Mouse (Mus musculus) T-helper 2 cell (primary cell): Measurements from ENCODE around the gene Slc2a1.

ENCODE experiments used
- in situ Hi-C: fragments of 300-600 bp; cut with MboI, MseI; formaldehyde crosslinking; loops from one replicate; pipeline ENCODE4 v1.15.1; 2025; ENCODE audit warnings: high pct_unique_total_duplicates

The Slc2a1 gene

DNA sequence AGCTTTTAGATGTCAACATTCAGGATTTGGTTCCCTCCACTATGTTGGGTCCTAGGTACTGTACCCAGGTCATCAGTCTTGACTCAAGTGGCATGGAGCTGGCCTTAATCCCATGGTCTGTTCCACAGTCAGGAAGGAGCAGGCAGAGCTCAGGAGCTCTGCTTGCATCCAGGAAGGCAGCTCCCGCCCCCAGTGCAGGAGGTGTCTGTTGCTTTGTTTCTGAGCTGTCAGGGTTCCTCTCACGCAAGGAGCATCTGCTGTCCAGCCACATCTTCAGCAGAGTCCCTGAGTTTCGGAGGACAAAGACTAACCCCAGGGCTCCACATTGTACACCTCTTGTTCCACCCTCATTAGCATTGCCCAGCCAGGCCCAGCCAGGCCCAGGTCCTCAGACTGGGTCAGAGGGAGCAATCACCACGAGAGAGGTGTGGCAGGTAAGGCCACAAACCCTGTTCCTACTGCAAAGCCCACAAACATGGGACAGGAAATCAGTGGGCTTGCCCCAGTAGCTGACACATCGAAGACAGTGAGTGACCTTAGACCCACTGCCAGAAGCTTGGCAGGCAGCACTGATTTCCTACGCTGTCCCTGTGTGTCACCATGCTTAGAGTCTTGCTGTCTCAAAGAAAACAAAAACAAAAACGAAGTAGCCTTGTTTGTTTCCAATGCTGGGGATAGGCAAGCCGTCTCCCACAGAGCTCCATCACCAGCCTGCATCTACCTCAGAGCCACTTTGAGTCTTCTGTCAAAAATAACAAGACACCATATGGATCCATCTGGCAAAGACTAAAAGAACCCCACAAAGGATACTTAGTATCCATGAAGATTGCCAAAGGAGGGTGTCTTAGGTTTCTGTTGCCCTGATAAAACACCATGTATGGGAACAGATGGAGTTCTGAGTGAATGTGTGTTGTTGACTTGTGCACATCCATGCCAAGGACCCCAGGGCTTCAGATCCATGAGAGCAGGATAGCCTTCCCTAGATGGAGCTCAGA is 10.0 kb upstream of the Slc2a1 start:
- in situ Hi-C loops: no loop called here

DNA sequence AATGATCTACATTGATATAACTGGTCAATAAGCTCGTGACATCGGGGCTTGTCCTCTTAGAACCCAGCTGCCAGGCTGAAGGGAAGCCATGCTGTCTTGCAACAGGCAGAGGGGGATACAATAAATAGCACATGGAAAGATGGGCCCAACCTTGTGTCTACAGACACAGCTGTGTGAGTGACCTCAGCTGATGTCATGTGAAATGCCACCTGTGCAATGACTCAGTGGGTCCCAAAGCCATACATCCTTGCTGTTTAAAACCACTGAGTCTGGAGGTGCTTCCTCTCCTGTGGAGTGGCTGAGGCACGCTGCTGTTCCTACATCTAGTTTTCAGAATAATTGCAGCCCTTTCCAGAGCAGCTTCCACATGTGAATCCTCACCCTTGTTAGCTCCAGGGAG is 7.1 kb upstream of the Slc2a1 start:
- in situ Hi-C loops: loop anchor here (25.0 kb wide), 1 partner anchor 1214 kb away; the partner anchor contains the start of genes Atp6v0b, B4galt2 and Dph2

- in situ Hi-C loops: loop anchor here (25.0 kb wide), 1 partner anchor 1215 kb away; the partner anchor contains the start of genes Atp6v0b, B4galt2 and Dph2
Measured at GRCm38 (mm10) chr4:119102350-119103126, 6.0 kb upstream of the Slc2a1 start.

- in situ Hi-C loops: loop anchor here (5.0 to 25.0 kb wide), 2 partner anchors 312 to 1218 kb away; partner anchors contain the start of genes Atp6v0b, B4galt2, Ccdc30 and Dph2
Measured at GRCm38 (mm10) chr4:119104847-119105246, 3.7 kb upstream of the Slc2a1 start.

- in situ Hi-C loops: loop anchor here (5.0 to 25.0 kb wide), 2 partner anchors 312 to 1218 kb away; partner anchors contain the start of genes Atp6v0b, B4galt2, Ccdc30 and Dph2
Measured at GRCm38 (mm10) chr4:119105704-119106103, 2.8 kb upstream of the Slc2a1 start.

DNA sequence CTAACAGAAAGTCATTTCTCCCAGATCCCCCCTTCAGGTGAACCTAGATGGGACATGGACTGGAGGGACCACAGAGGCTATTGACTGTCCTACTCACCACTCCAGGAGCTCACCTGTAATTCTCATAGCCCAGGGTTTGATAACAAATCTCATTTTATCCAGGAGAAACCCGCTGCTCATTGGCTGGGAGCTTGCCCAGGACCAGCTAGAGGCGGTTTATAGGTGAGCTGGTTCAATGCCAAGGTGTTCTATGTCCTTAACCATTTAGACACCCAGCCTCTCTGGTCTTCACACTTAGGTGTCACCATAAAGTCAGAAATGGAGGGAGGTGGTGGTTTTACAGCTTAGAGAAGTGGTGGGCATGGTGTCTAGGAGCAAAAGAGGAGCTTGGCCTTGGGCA is 644 bp upstream of the Slc2a1 start:
- in situ Hi-C loops: loop anchor here (5.0 to 25.0 kb wide), 2 partner anchors 309 to 1221 kb away; partner anchors contain the start of genes Atp6v0b, B4galt2, Ccdc30 and Dph2

DNA sequence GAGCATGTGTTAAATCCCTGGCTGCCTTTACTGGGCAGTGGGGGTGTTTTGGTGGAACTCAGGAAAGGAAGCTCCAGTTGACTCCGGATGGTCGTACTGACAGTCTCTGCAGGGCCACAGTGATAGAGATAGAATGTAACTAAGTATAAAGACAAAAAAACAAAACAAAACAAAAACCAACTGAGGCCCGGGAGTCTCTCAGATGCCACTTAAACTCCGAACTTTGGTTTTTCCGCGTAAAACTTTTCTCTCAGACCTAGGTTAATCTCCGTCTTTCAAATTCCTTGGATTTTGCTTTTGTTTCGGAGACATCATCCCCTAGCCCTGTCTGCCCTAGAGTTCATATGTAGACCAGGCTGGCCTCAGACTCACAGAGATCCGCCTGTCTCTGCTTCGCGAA is 1.1 kb downstream of the Slc2a1 start:
- in situ Hi-C loops: loop anchor here (5.0 to 25.0 kb wide), 3 partner anchors 308 to 1222 kb away; partner anchors contain the start of genes Atp6v0b, B4galt2, Ccdc30 and Cdc20

DNA sequence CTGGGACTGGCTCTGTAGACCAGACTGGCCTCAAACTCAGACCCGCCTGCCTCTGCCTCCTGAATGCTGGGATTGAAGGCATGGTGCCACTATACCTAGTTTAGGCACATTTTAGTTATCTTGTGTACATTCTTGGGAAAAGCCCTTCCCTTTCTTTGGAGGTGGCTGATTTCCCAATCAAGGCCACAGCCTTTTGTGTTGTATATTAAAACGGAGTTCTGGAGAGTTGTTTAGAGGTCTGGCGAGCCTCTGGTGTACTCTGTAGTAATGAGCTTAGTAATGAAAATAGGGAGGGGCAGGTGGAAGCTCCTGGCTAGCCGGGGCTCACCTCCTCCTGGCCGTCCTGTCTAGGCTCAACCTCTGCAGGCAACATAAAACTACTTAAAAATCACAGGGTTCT is 2.0 kb downstream of the Slc2a1 start:
- in situ Hi-C loops: loop anchor here (5.0 to 25.0 kb wide), 2 partner anchors 673 to 1223 kb away; partner anchors contain the start of genes Atp6v0b, B4galt2, Cdc20 and Dph2

DNA sequence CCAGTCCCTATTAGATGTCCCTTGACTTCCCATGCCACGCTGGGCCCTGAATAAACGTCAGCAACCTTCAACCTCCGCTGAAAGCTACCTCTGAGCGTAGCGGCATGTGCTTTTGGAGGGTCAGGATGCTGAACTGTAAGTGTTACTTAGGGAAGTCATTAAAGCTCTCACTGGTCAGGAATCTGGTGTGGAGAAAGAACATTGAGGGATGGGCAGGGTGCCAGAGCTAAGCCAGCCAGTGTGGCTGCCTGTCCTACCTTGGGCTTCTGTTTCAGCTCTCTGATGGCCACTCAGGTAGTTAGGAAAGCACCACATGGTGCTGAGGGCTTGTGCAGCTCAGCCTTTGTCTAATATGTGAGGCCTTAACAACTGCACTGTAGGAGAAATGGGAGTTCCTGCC is 2.9 kb downstream of the Slc2a1 start:
- in situ Hi-C loops: loop anchor here (5.0 to 25.0 kb wide), 2 partner anchors 674 to 1224 kb away; partner anchors contain the start of genes Atp6v0b, B4galt2, Cdc20 and Dph2

DNA sequence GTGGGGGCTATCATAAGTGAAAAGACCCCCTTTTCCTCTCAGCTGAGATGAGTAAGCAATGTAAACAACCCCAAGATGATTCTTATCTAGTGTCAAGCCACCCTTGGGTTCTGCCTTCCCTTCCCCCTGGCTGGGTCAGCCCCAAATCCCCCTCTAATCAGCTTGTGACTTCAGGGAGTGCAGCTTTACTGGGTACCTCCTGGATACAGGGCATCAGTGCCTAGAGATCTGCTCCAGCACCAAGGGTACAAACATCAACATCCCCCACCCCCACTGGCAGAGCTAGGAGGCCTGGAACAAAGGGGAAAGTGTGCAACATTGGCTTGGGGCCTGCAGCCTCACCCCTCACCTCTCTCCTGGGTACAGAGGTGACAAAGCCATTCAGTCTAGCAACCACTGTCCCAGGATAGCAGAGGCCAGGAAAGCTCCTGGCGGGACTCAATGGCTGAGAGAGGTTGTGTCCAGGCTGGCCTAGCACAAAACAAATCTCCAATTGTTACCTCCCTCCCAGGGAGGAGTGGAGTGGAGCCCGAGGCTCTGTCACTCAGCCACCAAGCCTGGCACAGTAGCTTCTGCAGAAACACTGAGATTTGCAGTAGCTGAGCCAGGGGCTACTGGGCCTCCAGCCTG is 3.9 kb downstream of the Slc2a1 start:
- in situ Hi-C loops: loop anchor here (5.0 to 25.0 kb wide), 2 partner anchors 675 to 1225 kb away; partner anchors contain the start of genes Atp6v0b, B4galt2, Cdc20 and Dph2

- in situ Hi-C loops: loop anchor here (25.0 kb wide), 1 partner anchor 1228 kb away; the partner anchor contains the start of genes Atp6v0b, B4galt2 and Dph2
Measured at GRCm38 (mm10) chr4:119115611-119116070, 7.1 kb downstream of the Slc2a1 start.

GRCm38 (mm10) chr4:119116336-119116735 is 7.8 kb downstream of the Slc2a1 start:
- in situ Hi-C loops: loop anchor here (25.0 kb wide), 1 partner anchor 1229 kb away; the partner anchor contains the start of genes Atp6v0b, B4galt2 and Dph2

DNA sequence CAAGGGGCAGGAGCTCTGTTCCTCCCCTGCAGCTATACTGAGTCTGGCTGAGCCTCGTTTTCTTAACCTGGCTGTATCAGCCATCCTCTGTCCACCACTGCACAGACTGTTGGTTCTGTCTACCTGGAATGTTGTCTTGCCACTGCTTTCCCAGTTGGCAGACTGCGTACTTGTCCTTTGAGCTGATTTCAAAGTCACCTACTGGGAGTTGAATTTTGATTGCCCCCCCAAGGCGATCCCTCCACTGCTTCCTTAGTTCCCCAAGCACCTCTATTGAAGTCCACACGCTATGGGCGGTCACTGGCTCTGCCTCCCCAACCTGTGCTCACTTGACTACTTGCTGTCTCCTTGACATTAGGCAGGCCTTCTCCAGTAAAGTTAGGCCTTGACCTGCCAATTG is 9.1 kb downstream of the Slc2a1 start:
- in situ Hi-C loops: loop anchor here (25.0 kb wide), 1 partner anchor 1230 kb away; the partner anchor contains the start of genes Atp6v0b, B4galt2 and Dph2

DNA sequence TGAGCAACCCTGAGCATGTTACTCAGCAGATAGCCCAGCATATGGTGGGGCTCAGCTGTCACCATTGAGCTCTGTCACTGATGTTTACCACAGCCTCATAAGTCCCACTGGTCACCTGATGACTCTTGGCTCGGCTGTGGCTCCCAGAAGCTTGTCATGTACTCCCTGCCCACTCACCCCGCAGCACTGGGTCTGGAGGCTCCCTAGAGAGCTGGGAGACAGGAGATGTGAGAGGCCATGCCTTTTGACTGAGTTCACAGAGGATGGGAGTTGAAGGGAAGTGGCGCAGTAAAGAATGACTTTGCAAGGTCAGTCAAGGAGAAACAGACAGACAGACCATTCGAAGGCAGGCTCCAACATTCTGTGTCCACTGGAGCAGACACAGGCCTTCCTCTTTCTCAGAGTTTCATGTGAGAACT is 10.2 kb downstream of the Slc2a1 start:
- in situ Hi-C loops: loop anchor here (25.0 kb wide), 1 partner anchor 1231 kb away; the partner anchor contains the start of genes Atp6v0b, B4galt2 and Dph2

DNA sequence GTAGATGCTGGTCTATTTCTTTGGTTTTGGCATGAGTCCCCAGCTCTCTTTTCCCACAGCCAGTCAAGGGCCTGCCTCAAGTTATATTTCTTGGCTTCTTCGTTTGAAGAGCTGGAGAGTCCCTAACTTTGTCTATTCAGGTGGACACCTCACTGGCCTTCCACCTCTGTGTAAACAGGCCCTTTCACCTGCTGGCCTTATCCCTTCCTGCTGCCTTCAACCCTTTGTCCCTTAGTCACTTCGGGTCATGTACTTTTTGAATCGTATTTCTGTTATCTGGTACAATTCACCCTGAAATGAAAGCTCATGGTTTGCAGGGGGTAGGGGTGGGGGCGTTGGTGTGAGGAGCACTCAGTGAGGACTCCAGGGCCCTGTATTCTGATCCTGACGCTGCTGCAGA is 10.8 kb downstream of the Slc2a1 start:
- in situ Hi-C loops: loop anchor here (25.0 kb wide), 1 partner anchor 1232 kb away; the partner anchor contains the start of genes Atp6v0b, B4galt2 and Dph2

GRCm38 (mm10) chr4:119120095-119120494 is 11.6 kb downstream of the Slc2a1 start:
- in situ Hi-C loops: loop anchor here (25.0 kb wide), 1 partner anchor 1233 kb away; the partner anchor contains the start of genes Atp6v0b, B4galt2 and Dph2

- in situ Hi-C loops: loop anchor here (25.0 kb wide), 1 partner anchor 1234 kb away; the partner anchor contains the start of genes Atp6v0b, B4galt2 and Dph2
Measured at GRCm38 (mm10) chr4:119121249-119121648, 12.7 kb downstream of the Slc2a1 start.

DNA sequence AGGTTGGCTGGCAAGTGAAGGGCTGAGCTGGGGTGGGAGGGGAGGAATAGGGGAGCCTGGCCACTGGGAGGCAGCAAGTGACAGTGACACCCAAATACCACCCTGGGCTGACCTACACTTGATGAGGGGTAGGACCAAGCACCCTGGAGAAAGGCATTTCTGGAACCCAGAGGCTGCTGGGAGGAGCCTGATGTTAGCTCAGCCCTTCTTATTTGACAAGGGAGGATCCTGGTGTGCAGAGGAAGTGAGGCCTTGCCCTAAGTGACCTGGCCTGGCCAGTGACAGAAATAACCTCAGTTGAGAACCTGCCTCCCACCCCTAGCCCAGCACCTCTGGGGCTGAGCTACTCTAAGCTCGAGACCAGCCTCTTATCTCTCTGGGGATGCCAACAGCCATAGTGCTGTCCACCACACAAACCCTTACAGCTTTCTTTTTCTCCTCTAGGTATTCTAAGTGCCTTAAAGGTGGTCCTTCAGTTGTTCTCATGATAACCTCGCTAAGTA is 16.3 kb downstream of the Slc2a1 start:
- in situ Hi-C loops: loop anchor here (5.0 to 25.0 kb wide), 2 partner anchors 42 to 1238 kb away; partner anchors contain the start of genes Atp6v0b, B4galt2 and Dph2

- in situ Hi-C loops: loop anchor here (5.0 kb wide), 1 partner anchor 42 kb away; no protein-coding TSS in a partner anchor
Measured at GRCm38 (mm10) chr4:119125577-119126270, 17.2 kb downstream of the Slc2a1 start.
